Mouse (Mus musculus): Measurements from ENCODE around the gene Aox2.

- TF ChIP-seq CTCF (IDR thresholded peaks at IDR 0.05; ENCODE audit: extremely low read depth, insufficient read depth, insufficient read length, insufficient replicate concordance) (no peak), POLR2A (IDR thresholded peaks at IDR 0.05; ENCODE audit: low read depth, low read length) (no peak)
These were observed 68.0 kb downstream of the Aox2 start for GRCm38 (mm10) chr1:58346159-58346558.
